Mouse (Mus musculus) frontal cortex, adult 2 months (tissue): ENCODE data around the gene Add3. TPM values are rescaled to one million over a fixed set of nuclear protein-coding genes. Genes with fewer than 3 reads are reported as not detected.
A peak's percentile ranks its signal among the peaks of the same experiment; 100 is the strongest.

ENCODE experiments used
- DNase-seq, 2 experiments: peaks; one replicate each; pipeline ENCODE4 v3.0.0; 2022; ENCODE audit warnings: low spot score in 1 of 2; ENCODE audit errors: extremely low spot score in 1 of 2
- polyA plus RNA-seq: library from polyadenylated mRNA; depleted of rRNA; stranded (reverse); fragments of >200 nt; gene quantifications from 2 replicates; pipeline ENCODE4 v1.2.3, GENCODE M21; 2012

Add3 gene
- polyA plus RNA-seq, 1 experiment = 83.1 TPM

GRCm38 (mm10) chr19:53189736-53190135 is 49.5 kb downstream of the Add3 start:
- DNase-seq = no peak

GRCm38 (mm10) chr19:53190232-53190631 is 50.0 kb downstream of the Add3 start:
- no peak for DNase-seq

- DNase-seq = no peak
Measured at GRCm38 (mm10) chr19:53191867-53192487, 51.7 kb downstream of the Add3 start.

- DNase-seq = no peak
Measured at GRCm38 (mm10) chr19:53193190-53193589, 52.9 kb downstream of the Add3 start.

GRCm38 (mm10) chr19:53193964-53194582 is 53.8 kb downstream of the Add3 start:
- peak in 1 of 2 experiments; percentile 48 for DNase-seq

GRCm38 (mm10) chr19:53194751-53195520 is 54.7 kb downstream of the Add3 start:
- DNase-seq = no peak

GRCm38 (mm10) chr19:53196961-53197360 is 56.7 kb downstream of the Add3 start:
- no peak for DNase-seq

GRCm38 (mm10) chr19:53197766-53198165 is 57.5 kb downstream of the Add3 start:
- DNase-seq = no peak

- DNase-seq = no peak
Measured at GRCm38 (mm10) chr19:53198706-53199572, 58.7 kb downstream of the Add3 start.

GRCm38 (mm10) chr19:53199711-53200110 is 59.5 kb downstream of the Add3 start:
- DNase-seq = no peak

- DNase-seq = no peak
Measured at GRCm38 (mm10) chr19:53202116-53202515, 61.9 kb downstream of the Add3 start.

GRCm38 (mm10) chr19:53206986-53207385 is 66.7 kb downstream of the Add3 start:
- DNase-seq = no peak

GRCm38 (mm10) chr19:53208830-53209229 is 68.6 kb downstream of the Add3 start:
- no peak for DNase-seq

- DNase-seq = no peak
Measured at GRCm38 (mm10) chr19:53210251-53210650, 70.0 kb downstream of the Add3 start.

- no peak for DNase-seq
Measured at GRCm38 (mm10) chr19:53215352-53215751, 75.1 kb downstream of the Add3 start.

GRCm38 (mm10) chr19:53216761-53217538 is 76.7 kb downstream of the Add3 start:
- DNase-seq = no peak

GRCm38 (mm10) chr19:53217837-53218236 is 77.6 kb downstream of the Add3 start:
- DNase-seq = no peak

GRCm38 (mm10) chr19:53219305-53219704 is 79.1 kb downstream of the Add3 start:
- no peak for DNase-seq

- no peak for DNase-seq
Measured at GRCm38 (mm10) chr19:53221186-53221585, 80.9 kb downstream of the Add3 start.
